Mouse (Mus musculus): ENCODE data around the gene Cdcp2.

DNA sequence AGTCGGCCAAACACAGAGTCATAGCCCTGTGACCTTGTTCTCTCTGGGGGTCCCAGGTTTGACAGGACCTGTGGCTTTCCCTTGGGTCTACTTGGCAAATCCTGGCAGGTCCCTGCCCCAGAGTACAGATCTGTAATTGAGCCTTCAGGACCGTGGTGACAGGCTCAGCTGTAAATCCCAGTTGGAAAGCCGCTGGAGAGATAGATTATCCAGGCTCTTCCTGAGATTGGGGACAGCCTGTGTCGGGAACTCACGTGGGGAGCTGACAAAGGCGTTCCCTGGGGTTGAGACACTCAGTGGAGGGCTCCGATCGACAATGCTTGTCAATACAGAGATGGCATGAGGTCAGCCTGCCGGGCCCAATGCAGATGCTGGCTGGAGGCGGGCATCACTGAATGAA, 29.7 kb downstream of the Cdcp2 start:
- TF ChIP-seq POLR2A (IDR thresholded peaks at IDR 0.05; ENCODE audit: borderline replicate concordance, insufficient read depth, low read length) (no peak), CTCF (IDR thresholded peaks at IDR 0.05; ENCODE audit: borderline replicate concordance, insufficient read depth, low read depth, low read length) (no peak)
